Mouse (Mus musculus) v-Abl transformed pro-B cells (cell line): ENCODE results near the gene Cpz.

ENCODE experiments used
- in situ Hi-C, 2 experiments: fragments of 400-800 bp; cut with MboI; formaldehyde crosslinking; loops; one replicate each; pipeline ENCODE4 v1.15.1; 2025; ENCODE audit not compliant: unreplicated experiment in 2 of 2

Cpz gene

GRCm38 (mm10) chr5:35525469-35526123, at the start of gene Cpz:
TSS of gene Cpz (minus strand) at chr5:35525698.
- in situ Hi-C loops: loop anchor here in 1 of 2 experiments (10.0 kb wide), 1 partner anchor 329 kb away; no protein-coding TSS in a partner anchor

GRCm38 (mm10) chr5:35574653-35575599, 49.4 kb upstream of the Cpz start, which contains the start of gene Trmt44:
TSS of gene Trmt44 (minus strand) at chr5:35575070.
- in situ Hi-C loops: no loop called here

- in situ Hi-C loops: no loop called here
These were observed 46.0 kb upstream of the Cpz start for GRCm38 (mm10) chr5:35571546-35571945.

- in situ Hi-C loops: no loop called here
These were observed 41.1 kb upstream of the Cpz start for GRCm38 (mm10) chr5:35566632-35567031.

- in situ Hi-C loops: no loop called here
These were observed 39.7 kb upstream of the Cpz start for GRCm38 (mm10) chr5:35565217-35565616.

- in situ Hi-C loops: no loop called here
These were observed 38.0 kb upstream of the Cpz start for GRCm38 (mm10) chr5:35563449-35563848.

GRCm38 (mm10) chr5:35562616-35563015, 37.1 kb upstream of the Cpz start:
- in situ Hi-C loops: no loop called here

GRCm38 (mm10) chr5:35559447-35559846, 33.9 kb upstream of the Cpz start:
- in situ Hi-C loops: no loop called here

- in situ Hi-C loops: no loop called here
These were observed 32.6 kb upstream of the Cpz start for GRCm38 (mm10) chr5:35557946-35558621.

GRCm38 (mm10) chr5:35556393-35556792, 30.9 kb upstream of the Cpz start:
- in situ Hi-C loops: no loop called here

- in situ Hi-C loops: no loop called here
These were observed 27.5 kb upstream of the Cpz start for GRCm38 (mm10) chr5:35552838-35553539.

- in situ Hi-C loops: no loop called here
These were observed 26.6 kb upstream of the Cpz start for GRCm38 (mm10) chr5:35551855-35552837.

- in situ Hi-C loops: no loop called here
These were observed 20.6 kb upstream of the Cpz start for GRCm38 (mm10) chr5:35546127-35546526.

- in situ Hi-C loops: no loop called here
These were observed 15.7 kb upstream of the Cpz start for GRCm38 (mm10) chr5:35541059-35541790.

- in situ Hi-C loops: no loop called here
These were observed 15.1 kb upstream of the Cpz start for GRCm38 (mm10) chr5:35540555-35540954.

GRCm38 (mm10) chr5:35539576-35539975, 14.1 kb upstream of the Cpz start:
- in situ Hi-C loops: no loop called here

GRCm38 (mm10) chr5:35538022-35538421, 12.5 kb upstream of the Cpz start:
- in situ Hi-C loops: no loop called here

GRCm38 (mm10) chr5:35537474-35537873, 12.0 kb upstream of the Cpz start:
- in situ Hi-C loops: no loop called here

GRCm38 (mm10) chr5:35536271-35536670, 10.8 kb upstream of the Cpz start:
- in situ Hi-C loops: no loop called here
